Mouse (Mus musculus): ENCODE data around the gene Cd53.

Gene Cd53

GRCm38 (mm10) chr3:106789930-106790329, at the start of gene Cd53:
Cd53 (minus strand) TSS chr3:106790149.
- no peak for DNase-seq (ENCODE audit: inconsistent ontology term)

GRCm38 (mm10) chr3:106832107-106832506, 42.2 kb upstream of the Cd53 start:
- peak; percentile 47 for DNase-seq (ENCODE audit: inconsistent ontology term)

- no peak for DNase-seq (ENCODE audit: inconsistent ontology term)
Measured at GRCm38 (mm10) chr3:106826187-106826586, 36.2 kb upstream of the Cd53 start, which contains the start of gene Olfr266. Olfr266 (minus strand) TSS chr3:106826287.

GRCm38 (mm10) chr3:106817676-106818075, 27.7 kb upstream of the Cd53 start:
- DNase-seq (ENCODE audit: inconsistent ontology term): no peak

- DNase-seq (ENCODE audit: inconsistent ontology term): no peak
Measured at GRCm38 (mm10) chr3:106808972-106809695, 19.2 kb upstream of the Cd53 start.

GRCm38 (mm10) chr3:106798079-106798478, 8.1 kb upstream of the Cd53 start:
- DNase-seq (ENCODE audit: inconsistent ontology term): no peak

GRCm38 (mm10) chr3:106788440-106788887, 1.5 kb downstream of the Cd53 start:
- DNase-seq (ENCODE audit: inconsistent ontology term): no peak

- DNase-seq (ENCODE audit: inconsistent ontology term): no peak
Measured at GRCm38 (mm10) chr3:106787972-106788371, 2.0 kb downstream of the Cd53 start.

GRCm38 (mm10) chr3:106785130-106785529, 4.8 kb downstream of the Cd53 start:
- no peak for DNase-seq (ENCODE audit: inconsistent ontology term)

GRCm38 (mm10) chr3:106771834-106772233, 18.1 kb downstream of the Cd53 start:
- no peak for DNase-seq (ENCODE audit: inconsistent ontology term)

- no peak for DNase-seq (ENCODE audit: inconsistent ontology term)
Measured at GRCm38 (mm10) chr3:106755898-106756297, 34.1 kb downstream of the Cd53 start.

- peak; percentile 94 for DNase-seq (ENCODE audit: inconsistent ontology term)
Measured at GRCm38 (mm10) chr3:106722028-106722945, 67.7 kb downstream of the Cd53 start.

- DNase-seq (ENCODE audit: inconsistent ontology term): peak; percentile 98
Measured at GRCm38 (mm10) chr3:106721397-106722027, 68.4 kb downstream of the Cd53 start.
